Mouse (Mus musculus) neural tube, embryonic 12.5 days (tissue): Measurements from ENCODE around the gene Lonp2. TPM values are rescaled to one million over a fixed set of nuclear protein-coding genes. Genes with fewer than 3 reads are reported as not detected.
A peak's percentile ranks its signal among the peaks of the same experiment; 100 is the strongest.

ENCODE experiments used
- ATAC-seq: fragments of 200-750 bp; cut with Nextera tagmentation; 2 replicates; pipeline ENCODE4 v1.8.0; 2017; ENCODE audit warnings: low read depth, mild to moderate bottlenecking, moderate TSS enrichment, moderate library complexity; ENCODE audit not compliant: low FRiP score
- H3K27ac ChIP-seq: fragments of 300-500 bp; sonication (generic); 2 replicates; pipeline ENCODE4 v1.5.1; 2016
- H3K27me3 ChIP-seq: fragments of 300-500 bp; sonication (generic); replicated peaks from 2 replicates; pipeline ENCODE4 v1.6.1; 2016; ENCODE audit warnings: mild to moderate bottlenecking
- H3K36me3 ChIP-seq: fragments of 300-500 bp; sonication (generic); 2 replicates; pipeline ENCODE4 v1.6.1; 2016; ENCODE audit warnings: mild to moderate bottlenecking
- H3K4me1 ChIP-seq: fragments of 300-500 bp; sonication (generic); 2 replicates; pipeline ENCODE4 v1.6.1; 2016
- H3K4me2 ChIP-seq: fragments of 300-500 bp; sonication (generic); replicated peaks from 2 replicates; pipeline ENCODE4 v1.6.1; 2016; ENCODE audit warnings: mild to moderate bottlenecking
- H3K4me3 ChIP-seq: fragments of 300-500 bp; sonication (generic); 2 replicates; pipeline ENCODE4 v1.5.1; 2016
- H3K9ac ChIP-seq: fragments of 300-500 bp; sonication (generic); 2 replicates; pipeline ENCODE4 v1.6.1; 2016; ENCODE audit warnings: mild to moderate bottlenecking
- H3K9me3 ChIP-seq: fragments of 300-500 bp; sonication (generic); 2 replicates; pipeline ENCODE4 v1.6.1; 2016; ENCODE audit warnings: mild to moderate bottlenecking
- WGBS: fragments of 180-500 bp; shearing (Covaris S2); methylation state at CpG from one replicate; pipeline ENCODE4 v1.1.7; 2016; 5-methylcytosine and 5-hydroxymethylcytosine counted together
- polyA plus RNA-seq: library from polyadenylated mRNA; unstranded; fragments of >200 nt; fragmentation: Nextera tagmentation; extraction: Ambion mirVana; gene quantifications from 2 replicates; pipeline ENCODE4 v1.2.1, GENCODE M21; 2016

Gene Lonp2
- polyA plus RNA-seq, 1 experiment from 2014 or later, result 93.1 TPM

DNA sequence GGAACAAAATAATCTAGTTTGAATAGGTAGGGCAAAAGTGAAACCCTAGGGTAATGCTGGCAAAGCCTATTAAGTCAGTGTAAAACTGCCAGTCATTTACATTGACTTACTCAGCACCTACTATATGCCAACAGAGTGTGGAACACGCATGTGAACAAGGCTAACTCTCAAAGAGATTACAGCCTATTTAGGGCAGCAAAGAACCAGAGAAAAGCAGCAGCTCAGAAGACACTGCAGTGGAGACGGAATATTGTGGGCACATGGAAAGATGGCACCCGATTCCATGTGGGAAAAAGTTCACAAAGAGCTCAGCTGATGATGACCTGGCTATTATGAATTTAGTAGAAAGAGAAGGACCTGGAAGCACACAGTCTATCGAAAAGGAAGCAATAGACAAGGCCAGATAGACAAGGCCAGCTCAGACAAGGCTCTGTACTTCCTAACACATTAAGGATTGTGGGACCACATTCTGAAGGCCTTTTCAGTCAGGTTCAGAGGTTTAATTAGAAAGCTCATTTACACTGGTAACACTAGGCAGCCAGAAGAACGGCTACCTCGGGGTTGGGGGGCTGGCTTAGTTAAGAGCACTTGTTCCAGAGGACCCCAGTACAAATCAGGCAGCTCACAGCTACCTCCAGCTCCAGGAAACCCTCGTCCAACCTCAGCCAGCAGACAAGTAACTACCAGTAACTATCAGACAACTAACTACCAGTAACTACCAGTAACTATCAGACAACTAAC is 118.9 kb downstream of the Lonp2 start:
- Histone ChIP-seq H3K27ac (no peak overlapping the region), H3K27me3 (no peaks in the 10 kb centered on the region), H3K9ac (no peak overlapping the region), H3K36me3 (no peaks in the 10 kb centered on the region), H3K4me1 (peaks cover 25% of the 10 kb centered on the region), H3K4me3 (no peak overlapping the region), H3K9me3 (no peaks in the 10 kb centered on the region), H3K4me2 (peak overlapping the region; percentile 3; the same call in 1 of the 2 replicates)
- ATAC-seq, result no peak
- 84% methylated on average over 7 of the region's 7 CpGs for WGBS

DNA sequence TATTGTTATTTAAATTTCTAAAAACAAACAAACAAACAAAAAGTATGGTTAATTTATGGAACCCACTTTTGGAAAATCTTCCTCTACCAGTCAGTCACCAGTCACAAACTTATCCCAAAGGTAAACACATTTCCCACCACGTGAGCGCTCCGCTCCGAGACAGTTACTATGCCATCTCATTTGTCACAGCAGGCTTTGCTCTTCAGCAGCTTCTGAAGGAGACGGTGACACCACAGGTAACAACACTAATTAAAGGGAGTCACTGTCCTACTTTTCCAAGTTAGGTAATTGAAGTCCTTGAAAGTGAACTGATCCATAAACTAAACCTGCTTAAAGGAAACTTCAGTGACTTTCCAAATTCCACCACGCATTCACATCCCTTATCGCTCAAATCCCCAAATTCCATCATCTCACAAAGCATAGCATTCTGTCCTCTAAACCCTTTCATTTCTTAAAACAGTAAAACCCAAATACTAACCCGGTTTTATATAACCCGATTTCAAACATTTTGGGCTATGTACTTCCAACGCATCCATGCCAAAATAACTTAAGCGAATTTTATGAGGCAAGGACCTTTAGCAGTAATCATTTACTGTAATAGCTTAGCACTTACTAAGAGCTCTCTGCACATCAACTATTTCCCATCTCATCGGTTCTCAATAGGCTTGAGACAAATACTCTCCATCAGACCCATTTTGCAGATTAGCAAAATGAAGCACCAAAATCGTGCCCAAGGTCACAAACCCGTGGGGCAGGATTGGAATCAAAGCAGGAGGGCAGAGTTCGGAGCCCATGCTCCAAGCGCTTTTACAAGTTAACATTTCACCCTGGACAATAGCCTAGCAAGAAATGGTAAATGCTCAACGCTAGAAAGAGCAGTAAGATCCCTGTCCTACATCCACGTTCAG is 120.7 kb downstream of the Lonp2 start:
- 4% methylated on average over 18 of the region's 18 CpGs for WGBS
- ATAC-seq, result no peak
- H3K9ac ChIP-seq, result peak overlapping the region; percentile 99
- peaks cover 25% of the 10 kb centered on the region for H3K4me1 ChIP-seq
- H3K4me3 ChIP-seq, result peak overlapping the region; percentile 88
- H3K9me3 ChIP-seq, result no peaks in the 10 kb centered on the region
- no peaks in the 10 kb centered on the region for H3K27me3 ChIP-seq
- no peaks in the 10 kb centered on the region for H3K36me3 ChIP-seq
- peak overlapping the region; percentile 68 for H3K4me2 ChIP-seq
- peak overlapping the region; percentile 94; the same call in 1 of the 2 replicates for H3K27ac ChIP-seq

- under 1% methylated on average over 72 of the region's 88 CpGs for WGBS
- Histone ChIP-seq H3K27ac (peak within 1 kb of the TSS; percentile 94), H3K4me1 (peaks cover 25% of the 10 kb centered on the region), H3K4me3 (peak within 1 kb of the TSS; percentile 88), H3K27me3 (no peaks in the 10 kb centered on the region), H3K36me3 (no peaks in the 10 kb centered on the region), H3K9me3 (no peaks in the 10 kb centered on the region), H3K9ac (peak within 1 kb of the TSS; percentile 99), H3K4me2 (peak within 1 kb of the TSS; percentile 68)
- peak; percentile 82 for ATAC-seq
Measured at GRCm38 (mm10) chr8:86745221-86745934, 121.5 kb downstream of the Lonp2 start, which contains the start of the genes Gm10638 and Siah1a. Gene Gm10638, plus strand, starts transcription at chr8:86745699. Gene Siah1a, minus strand, starts transcription at chr8:86745934.

DNA sequence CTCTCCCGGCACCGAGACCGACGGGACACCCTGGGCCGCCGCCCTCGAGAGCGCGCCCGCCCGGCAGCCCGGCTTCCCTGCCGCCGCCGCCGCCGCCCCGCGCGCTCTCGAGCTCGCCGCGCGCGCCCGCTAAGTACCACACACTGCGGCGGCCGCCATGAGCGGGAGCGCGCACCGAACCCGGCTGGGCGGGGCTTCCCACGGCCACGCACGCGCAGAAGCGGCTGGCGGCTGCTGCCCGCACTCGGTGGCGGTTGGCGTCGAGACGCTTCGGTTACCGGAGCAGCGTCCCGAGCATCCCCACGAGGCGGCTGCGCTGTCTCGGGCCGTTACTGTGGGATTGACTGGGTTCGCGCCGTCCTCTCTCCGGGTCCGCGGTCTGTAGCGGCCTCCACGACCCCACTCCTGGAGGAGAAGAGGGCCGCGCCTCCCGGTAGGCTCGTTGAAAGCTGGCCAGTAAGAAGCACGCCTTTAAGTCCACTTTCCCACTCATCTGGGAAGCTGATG is 122.1 kb downstream of the Lonp2 start:
- under 1% methylated on average over 65 of the region's 70 CpGs for WGBS
- Histone ChIP-seq H3K36me3 (no peaks in the 10 kb centered on the region), H3K9ac (peak overlapping the region; percentile 99), H3K4me3 (peak overlapping the region; percentile 88), H3K4me1 (peaks cover 25% of the 10 kb centered on the region), H3K27ac (peak overlapping the region; percentile 94), H3K27me3 (no peaks in the 10 kb centered on the region), H3K4me2 (peak overlapping the region; percentile 68), H3K9me3 (no peaks in the 10 kb centered on the region)
- ATAC-seq, result peak; percentile 89

DNA sequence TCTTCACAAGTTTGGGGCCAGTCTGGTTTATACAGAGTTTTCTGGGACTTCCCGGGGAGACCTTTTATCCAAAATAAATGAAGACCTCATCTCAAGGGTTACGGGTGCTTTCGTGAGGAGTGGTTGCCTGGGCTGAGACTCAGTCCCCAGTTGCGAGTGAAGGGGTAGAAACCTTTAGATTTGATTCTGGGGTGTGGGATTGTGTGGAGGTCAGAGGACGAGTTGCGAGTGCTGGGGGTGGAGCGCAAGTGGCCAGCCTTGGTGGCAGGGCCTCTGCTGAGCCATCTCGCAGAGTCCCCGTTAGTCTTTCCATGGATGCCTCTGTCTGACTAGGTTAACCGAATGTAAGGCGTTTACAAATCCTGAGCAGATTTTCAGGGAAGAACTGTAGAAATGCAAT is 122.7 kb downstream of the Lonp2 start:
- Histone ChIP-seq H3K27me3 (no peaks in the 10 kb centered on the region), H3K9me3 (no peaks in the 10 kb centered on the region), H3K36me3 (no peaks in the 10 kb centered on the region), H3K4me3 (peak overlapping the region; percentile 88), H3K4me2 (peak overlapping the region; percentile 68), H3K27ac (no peak overlapping the region; the same call in 1 of the 2 replicates), H3K9ac (peak overlapping the region; percentile 99), H3K4me1 (peaks cover 23% of the 10 kb centered on the region)
- 2% methylated on average over 11 of the region's 11 CpGs for WGBS
- ATAC-seq, result peak; percentile 43; the same call in 1 of the 2 replicates

GRCm38 (mm10) chr8:86749842-86750241 is 126.0 kb downstream of the Lonp2 start:
- H3K27ac ChIP-seq, result no peak overlapping the region
- peaks cover 8% of the 10 kb centered on the region; the same call in 1 of the 2 replicates for H3K4me1 ChIP-seq
- no peak overlapping the region for H3K4me2 ChIP-seq
- H3K9me3 ChIP-seq, result no peaks in the 10 kb centered on the region
- no peak overlapping the region for H3K4me3 ChIP-seq
- no peaks in the 10 kb centered on the region for H3K27me3 ChIP-seq
- 47% methylated on average over 2 of the region's 2 CpGs for WGBS
- no peak for ATAC-seq
- no peak overlapping the region for H3K9ac ChIP-seq
- no peaks in the 10 kb centered on the region for H3K36me3 ChIP-seq

- ATAC-seq, result no peak
- Histone ChIP-seq H3K9ac (no peak overlapping the region), H3K4me3 (no peak overlapping the region), H3K4me1 (0 out of 2 replicates have a peak, but pooled peaks cover 3% of the 10 kb centered on the region), H3K4me2 (peak overlapping the region; percentile 47), H3K36me3 (no peaks in the 10 kb centered on the region), H3K27me3 (0 out of 2 replicates have a peak, but pooled peaks cover 3% of the 10 kb centered on the region), H3K27ac (no peak overlapping the region), H3K9me3 (no peaks in the 10 kb centered on the region)
- 17% methylated on average over 23 of the region's 23 CpGs for WGBS
Measured at GRCm38 (mm10) chr8:86756948-86757733, 133.3 kb downstream of the Lonp2 start.

DNA sequence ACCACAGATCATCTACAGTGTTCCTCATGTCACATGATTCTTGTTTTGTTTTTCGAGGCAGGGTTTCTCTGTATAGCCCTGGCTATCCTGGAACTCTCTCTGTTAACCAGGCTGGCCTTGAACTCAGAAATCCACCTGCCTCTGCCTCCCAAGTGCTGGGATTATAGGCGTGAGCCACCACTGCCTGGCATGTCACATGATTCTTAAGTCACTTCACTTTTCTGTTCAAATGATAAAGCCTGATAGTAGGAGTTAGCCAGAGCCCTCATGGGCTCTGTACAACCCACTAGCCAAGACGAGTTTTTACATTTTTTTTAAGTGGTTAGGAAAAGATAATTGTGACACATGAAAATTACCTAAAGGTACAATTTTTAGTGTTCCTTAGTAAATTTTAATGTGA is 134.8 kb downstream of the Lonp2 start:
- H3K27me3 ChIP-seq, result 0 out of 2 replicates have a peak, but pooled peaks cover 3% of the 10 kb centered on the region
- WGBS, result 81% methylated on average over 3 of the region's 3 CpGs
- H3K4me2 ChIP-seq, result no peak overlapping the region
- no peak overlapping the region for H3K27ac ChIP-seq
- ATAC-seq, result no peak
- no peaks in the 10 kb centered on the region for H3K9me3 ChIP-seq
- H3K4me3 ChIP-seq, result no peak overlapping the region
- H3K36me3 ChIP-seq, result no peaks in the 10 kb centered on the region
- H3K9ac ChIP-seq, result no peak overlapping the region
- 0 out of 2 replicates have a peak, but pooled peaks cover 3% of the 10 kb centered on the region for H3K4me1 ChIP-seq

DNA sequence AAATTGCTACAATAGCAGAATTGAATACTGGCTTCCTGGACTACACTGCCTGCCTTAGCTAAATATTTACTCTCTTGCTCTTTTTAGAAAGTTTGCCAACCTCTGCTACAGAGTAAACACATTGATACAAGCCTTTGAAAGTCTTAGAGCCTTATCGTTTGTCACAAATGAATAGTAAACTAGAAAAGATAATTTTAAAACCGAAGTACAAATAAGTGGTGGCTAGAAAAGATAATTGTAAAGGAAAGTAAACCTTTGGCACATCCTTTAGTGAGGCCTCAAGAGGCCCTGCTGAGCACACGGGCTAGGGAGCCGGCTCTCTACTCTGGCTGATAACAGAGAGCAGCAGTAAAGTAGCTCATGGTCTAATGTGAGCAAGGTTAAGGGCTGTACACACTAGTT is 135.2 kb downstream of the Lonp2 start:
- H3K27me3 ChIP-seq, result 0 out of 2 replicates have a peak, but pooled peaks cover 3% of the 10 kb centered on the region
- H3K4me2 ChIP-seq, result no peak overlapping the region
- no peak overlapping the region for H3K27ac ChIP-seq
- H3K4me1 ChIP-seq, result 0 out of 2 replicates have a peak, but pooled peaks cover 3% of the 10 kb centered on the region
- WGBS, result 65% methylated on average over 4 of the region's 4 CpGs
- H3K36me3 ChIP-seq, result no peaks in the 10 kb centered on the region
- no peak for ATAC-seq
- no peak overlapping the region for H3K9ac ChIP-seq
- H3K4me3 ChIP-seq, result no peak overlapping the region
- H3K9me3 ChIP-seq, result no peaks in the 10 kb centered on the region

DNA sequence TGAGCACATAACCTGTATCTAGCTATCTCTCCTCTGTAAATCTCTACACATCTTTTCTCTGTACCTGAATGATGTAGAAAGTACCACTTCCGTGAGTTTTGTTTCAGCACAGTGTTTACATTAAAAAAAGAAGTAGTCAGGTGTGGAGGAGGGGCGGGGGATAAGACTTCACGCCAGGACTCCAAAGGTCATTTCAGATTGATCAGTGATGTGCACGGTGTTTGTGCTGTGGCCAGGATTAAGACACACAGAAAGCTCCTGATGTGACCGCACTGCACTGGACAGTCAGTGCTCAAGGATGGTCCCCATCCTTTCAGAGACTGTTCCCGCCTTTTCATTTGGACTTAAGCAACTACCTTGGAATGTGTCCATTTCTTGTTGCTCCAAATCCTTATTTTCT is 136.9 kb downstream of the Lonp2 start:
- Histone ChIP-seq H3K4me3 (no peak overlapping the region), H3K4me1 (0 out of 2 replicates have a peak, but pooled peaks cover 3% of the 10 kb centered on the region), H3K36me3 (no peaks in the 10 kb centered on the region), H3K9me3 (no peaks in the 10 kb centered on the region), H3K4me2 (no peak overlapping the region), H3K27me3 (0 out of 2 replicates have a peak, but pooled peaks cover 3% of the 10 kb centered on the region), H3K27ac (no peak overlapping the region), H3K9ac (no peak overlapping the region)
- WGBS, result 85% methylated on average over 6 of the region's 6 CpGs
- no peak for ATAC-seq

DNA sequence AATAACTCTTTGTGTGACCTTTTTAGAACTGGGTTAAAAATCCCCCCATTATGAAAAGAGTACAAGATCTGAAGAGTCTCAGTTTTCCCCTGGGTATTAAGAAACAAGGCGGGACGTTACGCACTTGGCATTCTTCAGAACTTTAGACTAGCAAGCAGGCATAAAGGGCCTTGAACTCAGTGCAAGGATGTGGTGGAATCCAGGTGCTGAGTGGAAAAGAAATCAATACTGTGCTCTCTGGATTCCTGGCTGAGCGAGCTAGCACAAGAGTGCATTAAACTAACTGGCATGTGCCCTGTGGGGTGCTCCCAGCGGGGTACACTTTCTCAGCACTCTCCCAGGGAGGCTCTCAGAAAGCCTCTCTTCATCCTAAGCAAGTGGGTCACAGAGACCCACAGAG is 139.0 kb downstream of the Lonp2 start:
- 65% methylated on average over 5 of the region's 5 CpGs for WGBS

More for the DNA sequence above, 139.0 kb downstream of the Lonp2 start:
- Histone ChIP-seq H3K36me3 (no peaks in the 10 kb centered on the region), H3K27ac (no peak overlapping the region), H3K4me2 (no peak overlapping the region), H3K4me3 (no peak overlapping the region), H3K4me1 (no peaks in the 10 kb centered on the region), H3K27me3 (no peaks in the 10 kb centered on the region), H3K9me3 (no peaks in the 10 kb centered on the region), H3K9ac (no peak overlapping the region)
- ATAC-seq, result no peak
